Mouse (Mus musculus) left cerebral cortex, adult 8-10 months (tissue): ENCODE measurements at regions not wholly inside any gene's neighbourhood (a gene's known extent, or its start where the extent isn't known, plus 50 kb on each side); places are given as distances from the start of the nearest gene placed in this dataset.
"Not testable (repeated sequence)": the region's sequence is repeated elsewhere in the genome, so short reads cannot be mapped to it uniquely, and the experiment has no call there.

Source experiments
- DNase-seq, 2 experiments: peaks; one replicate each; pipeline ENCODE4 v3.0.0; 2022; ENCODE audit warnings: low spot score in 2 of 2

DNA sequence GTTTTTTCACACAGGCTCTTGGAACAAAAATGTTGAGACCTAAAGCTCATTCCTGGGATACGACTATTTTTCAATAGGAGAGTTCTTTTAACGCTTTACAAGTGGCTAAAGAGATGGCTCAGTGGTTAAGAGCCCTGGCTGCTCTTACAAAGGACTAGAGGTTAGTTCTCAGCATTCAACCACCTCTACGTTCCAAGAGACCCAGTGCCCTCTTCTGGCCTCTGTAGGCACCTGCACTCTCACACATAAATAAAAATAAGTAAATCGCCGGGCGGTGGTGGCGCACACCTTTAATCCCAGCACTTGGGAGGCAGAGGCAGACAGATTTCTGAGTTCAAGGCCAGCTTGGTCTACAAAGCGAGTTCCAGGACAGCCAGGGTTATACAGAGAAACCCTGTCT, 70.5 kb upstream of the Rad23b start:
- DNase-seq, result not testable (repeated sequence)

DNA sequence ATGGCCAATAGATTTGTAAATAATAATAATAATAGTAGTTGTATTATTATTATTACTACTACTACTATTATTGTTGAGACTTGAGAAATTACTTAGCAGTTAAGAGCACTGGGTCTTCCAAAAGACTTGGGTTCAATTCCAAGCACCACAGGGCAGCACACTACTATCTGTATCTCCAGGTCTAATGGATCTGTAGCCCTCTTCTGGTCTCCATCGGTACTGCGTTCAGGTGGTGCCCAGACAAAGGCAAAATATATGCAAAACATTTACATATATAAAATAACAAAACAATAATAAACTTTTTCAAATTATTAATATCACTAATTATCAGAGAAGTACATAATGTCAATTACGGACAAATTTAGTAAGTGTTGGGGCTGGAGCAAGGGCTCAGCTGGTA, 69.1 kb upstream of the Rad23b start:
- no peak for DNase-seq

GRCm38 (mm10) chr4:55281486-55282096, 68.3 kb upstream of the Rad23b start:
- no peak for DNase-seq

DNA sequence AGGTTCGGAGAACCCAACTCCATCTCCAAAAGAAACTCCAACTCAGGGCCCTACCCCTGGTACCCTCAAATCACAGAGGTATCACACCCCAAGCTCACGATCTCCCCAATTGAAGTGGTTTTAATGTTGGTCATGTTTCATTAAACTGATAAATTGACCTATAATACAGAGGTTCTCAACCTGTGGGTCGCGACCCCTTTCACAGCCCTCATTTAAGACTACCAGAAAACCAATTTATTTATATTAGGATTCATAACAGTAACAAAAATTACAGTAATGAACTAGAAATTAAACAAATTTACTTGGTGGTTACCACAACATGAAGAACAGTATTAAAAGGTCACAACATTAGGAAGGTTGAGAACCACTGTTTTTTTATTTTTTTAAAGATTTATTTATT, 67.4 kb upstream of the Rad23b start:
- no peak for DNase-seq

GRCm38 (mm10) chr4:55284722-55285225, 65.1 kb upstream of the Rad23b start:
- DNase-seq, result no peak

- no peak for DNase-seq
Observed at GRCm38 (mm10) chr4:55285641-55286040, 64.2 kb upstream of the Rad23b start.

DNA sequence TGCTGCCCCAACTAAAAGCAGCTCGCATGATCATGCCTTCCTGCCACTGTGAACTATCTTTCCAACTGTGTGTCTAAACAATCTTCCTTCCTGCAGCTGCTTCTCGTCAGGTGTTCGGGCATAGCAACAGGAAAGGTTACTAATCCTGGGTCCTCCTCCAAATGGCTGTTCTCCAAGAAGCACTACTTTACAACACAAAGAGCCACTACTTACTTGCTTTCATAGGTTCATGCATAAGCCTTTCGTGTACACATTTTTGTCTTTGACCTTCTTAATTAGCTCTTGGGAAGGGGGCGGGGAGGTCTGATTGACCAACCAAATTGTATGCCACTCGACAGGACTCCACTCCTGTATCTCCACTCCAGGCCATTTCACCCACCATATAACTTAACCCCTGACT, 61.4 kb upstream of the Rad23b start:
- DNase-seq, result no peak

DNA sequence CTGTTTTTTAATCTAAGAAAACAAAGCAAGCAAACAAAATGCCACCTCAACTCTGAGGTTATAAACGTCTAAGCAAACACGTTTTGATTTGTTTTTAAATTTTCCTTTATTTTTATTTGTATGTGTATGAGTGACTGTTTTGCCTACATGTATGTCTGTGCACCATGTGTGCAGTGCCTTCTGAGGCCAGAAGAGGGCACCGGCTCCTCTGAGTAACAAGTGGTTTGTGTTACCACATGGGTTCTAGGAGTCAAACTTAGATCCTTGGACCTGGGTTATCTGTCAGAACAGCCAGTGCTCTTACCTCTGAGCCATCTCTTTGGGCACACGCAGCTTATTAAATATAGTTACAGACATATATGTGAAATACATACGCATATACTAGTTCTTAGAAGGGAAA, 57.6 kb upstream of the Rad23b start:
- DNase-seq, result no peak

- no peak for DNase-seq
Observed at GRCm38 (mm10) chr4:55292701-55293100, 57.1 kb upstream of the Rad23b start.

- DNase-seq, result no peak
Observed at GRCm38 (mm10) chr4:55293347-55294079, 56.3 kb upstream of the Rad23b start.

- peak in 1 of 2 experiments; percentile 7 for DNase-seq
Observed at GRCm38 (mm10) chr4:55294255-55294687, 55.6 kb upstream of the Rad23b start.

GRCm38 (mm10) chr4:55297841-55298240, 52.0 kb upstream of the Rad23b start:
- DNase-seq, result no peak
